Mouse (Mus musculus): Measurements from ENCODE around the gene Zmiz2. TPM values are rescaled to one million over a fixed set of nuclear protein-coding genes. Genes with fewer than 3 reads are reported as not detected.
A peak's percentile ranks its signal among the peaks of the same experiment; 100 is the strongest.

The Zmiz2 gene
- polyA plus RNA-seq, 1 experiment, result 51.5 TPM

DNA sequence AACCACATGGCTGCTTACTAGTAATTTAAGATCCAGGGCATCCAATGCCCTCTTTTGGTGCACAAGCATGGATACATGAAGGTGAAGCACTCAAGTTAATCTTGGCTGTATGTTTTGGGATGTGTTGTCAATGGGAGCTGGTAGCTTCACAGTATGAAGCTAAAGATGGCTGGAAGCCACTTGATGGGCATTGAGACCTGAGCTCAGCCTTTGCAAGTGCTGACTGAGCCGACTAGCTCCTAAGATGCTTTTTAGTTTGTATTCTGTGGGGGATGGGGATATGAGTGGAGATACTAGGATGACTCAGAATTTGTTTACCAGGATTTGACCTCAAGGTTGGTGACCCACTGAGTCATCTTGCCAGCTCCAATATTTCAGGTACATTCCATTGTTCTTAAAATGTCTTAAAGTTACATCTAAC lies 31.4 kb downstream of the Zmiz2 start:
- Histone ChIP-seq H3K36me3 (ENCODE audit: control insufficient read depth, insufficient read depth, low read length, poor library complexity, severe bottlenecking) (peaks cover 52% of the 10 kb centered on the region), H3K4me1 (ENCODE audit: control insufficient read depth, insufficient read depth, low read length) (no peaks in the 10 kb centered on the region), H3K4me3 (ENCODE audit: low read depth, low read length) (no peak overlapping the region), H3K27ac (ENCODE audit: insufficient read depth, low read length) (peak overlapping the region; percentile 21; the same call in 1 of the 2 replicates), H3K9me3 (replicated peaks; ENCODE audit: control insufficient read depth, insufficient read depth, low read length, poor library complexity, severe bottlenecking) (no peaks in the 10 kb centered on the region), H3K27me3 (ENCODE audit: control insufficient read depth, insufficient read depth, low read length, poor library complexity, severe bottlenecking) (no peaks in the 10 kb centered on the region), H3K9ac (ENCODE audit: low read depth, poor library complexity, severe bottlenecking) (no peak overlapping the region)
- TF ChIP-seq EP300 (IDR thresholded peaks at IDR 0.05; ENCODE audit: insufficient read depth, low read depth, low read length) (no peak), CTCF (IDR thresholded peaks at IDR 0.05; ENCODE audit: low read depth, low read length) (no peak)

DNA sequence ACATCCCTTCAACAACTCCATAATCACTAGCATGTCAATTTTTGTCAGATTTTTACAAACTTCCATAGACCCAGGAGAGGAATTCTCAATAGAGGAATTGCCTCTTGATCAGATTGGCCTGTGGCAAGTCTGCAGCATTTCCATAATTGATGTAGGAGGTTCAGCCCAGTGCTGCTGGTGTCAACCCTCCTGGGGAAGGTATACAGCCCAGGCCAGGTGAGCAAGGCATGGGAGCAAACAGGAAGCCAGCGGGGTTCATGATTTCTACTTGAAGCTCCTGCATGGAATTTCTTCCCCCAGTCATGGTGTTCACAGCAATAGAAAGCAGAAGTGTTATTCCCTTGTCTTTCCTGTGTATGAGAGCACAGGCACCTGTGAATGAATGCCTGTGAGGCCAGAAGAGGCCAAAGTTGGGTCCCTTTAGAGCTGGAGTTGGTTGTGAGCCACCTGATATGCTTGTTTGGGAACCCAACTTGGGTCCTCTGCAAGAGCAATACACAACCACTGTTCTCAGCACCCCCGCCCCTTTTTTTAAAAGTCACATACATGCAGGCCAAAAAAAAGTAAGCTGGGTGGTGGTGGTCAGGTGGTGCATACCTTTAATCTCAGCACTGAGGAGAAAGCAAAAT lies 32.0 kb downstream of the Zmiz2 start:
- peak overlapping the region; percentile 46; the same call in 1 of the 2 replicates for H3K27ac ChIP-seq (ENCODE audit: insufficient read depth, low read length)
- H3K4me3 ChIP-seq (ENCODE audit: low read depth, low read length), result no peak overlapping the region
- no peak overlapping the region for H3K9ac ChIP-seq (ENCODE audit: low read depth, poor library complexity, severe bottlenecking)
- TF ChIP-seq EP300 (IDR thresholded peaks at IDR 0.05; ENCODE audit: insufficient read depth, low read depth, low read length) (no peak), CTCF (IDR thresholded peaks at IDR 0.05; ENCODE audit: low read depth, low read length) (no peak), POLR2A (IDR thresholded peaks at IDR 0.05; ENCODE audit: insufficient read depth, low read length) (no peak)
- no peaks in the 10 kb centered on the region for H3K27me3 ChIP-seq (ENCODE audit: control insufficient read depth, insufficient read depth, low read length, poor library complexity, severe bottlenecking)
- no peaks in the 10 kb centered on the region for H3K4me1 ChIP-seq (ENCODE audit: control insufficient read depth, insufficient read depth, low read length)
- no peaks in the 10 kb centered on the region for H3K9me3 ChIP-seq (replicated peaks; ENCODE audit: control insufficient read depth, insufficient read depth, low read length, poor library complexity, severe bottlenecking)
- peaks cover 55% of the 10 kb centered on the region for H3K36me3 ChIP-seq (ENCODE audit: control insufficient read depth, insufficient read depth, low read length, poor library complexity, severe bottlenecking)

DNA sequence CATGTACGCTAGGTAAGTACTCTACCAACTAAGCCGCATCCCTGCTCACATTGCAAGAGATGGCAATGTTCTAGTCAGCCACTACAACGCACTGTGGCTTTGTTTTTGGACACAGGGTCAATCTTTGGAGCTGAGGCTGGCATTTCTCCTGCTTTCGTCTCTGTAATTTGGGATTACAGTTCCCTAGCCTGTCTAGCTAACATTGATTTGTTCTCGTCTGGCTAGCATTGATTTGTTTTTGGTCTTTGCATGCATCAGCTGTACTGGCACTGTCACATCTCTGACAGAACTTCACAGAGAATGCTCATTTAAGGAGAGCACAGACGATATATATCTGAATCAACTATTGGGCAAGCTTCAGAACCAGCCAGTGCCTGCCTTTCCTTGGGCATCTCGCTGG lies 41.3 kb downstream of the Zmiz2 start:
- H3K27me3 ChIP-seq (ENCODE audit: control insufficient read depth, insufficient read depth, low read length, poor library complexity, severe bottlenecking), result no peaks in the 10 kb centered on the region
- peaks cover 71% of the 10 kb centered on the region for H3K36me3 ChIP-seq (ENCODE audit: control insufficient read depth, insufficient read depth, low read length, poor library complexity, severe bottlenecking)
- no peak for TF ChIP-seq EP300 (IDR thresholded peaks at IDR 0.05; ENCODE audit: insufficient read depth, low read depth, low read length)
- no peak for TF ChIP-seq POLR2A (IDR thresholded peaks at IDR 0.05; ENCODE audit: insufficient read depth, low read length)
- no peak for TF ChIP-seq CTCF (IDR thresholded peaks at IDR 0.05; ENCODE audit: low read depth, low read length)

DNA sequence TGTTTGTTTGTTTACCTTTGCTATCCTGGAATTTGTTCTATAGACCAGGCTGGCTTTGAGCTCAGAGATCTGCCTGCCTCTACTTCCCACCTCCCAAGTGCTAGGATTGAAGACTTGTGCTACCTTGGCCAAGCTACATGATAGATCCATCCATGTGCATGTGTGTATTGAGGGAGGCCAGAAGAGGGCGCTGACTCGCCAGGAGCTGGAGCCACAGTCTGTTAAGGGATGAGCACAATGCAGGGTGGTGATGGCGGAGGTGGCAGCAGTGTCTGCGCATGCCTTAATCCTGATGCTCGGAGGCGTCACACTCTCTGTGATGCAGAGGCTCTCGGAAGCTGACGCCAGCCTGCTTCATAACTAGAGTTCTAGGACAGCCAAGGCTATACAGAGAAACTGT lies 47.6 kb downstream of the Zmiz2 start:
- TF ChIP-seq CTCF (IDR thresholded peaks at IDR 0.05; ENCODE audit: low read depth, low read length) (peak; percentile 99), POLR2A (IDR thresholded peaks at IDR 0.05; ENCODE audit: insufficient read depth, low read length) (no peak), EP300 (IDR thresholded peaks at IDR 0.05; ENCODE audit: insufficient read depth, low read depth, low read length) (no peak)
- Histone ChIP-seq H3K36me3 (ENCODE audit: control insufficient read depth, insufficient read depth, low read length, poor library complexity, severe bottlenecking) (peaks cover 47% of the 10 kb centered on the region), H3K27ac (ENCODE audit: insufficient read depth, low read length) (no peak overlapping the region), H3K4me3 (ENCODE audit: low read depth, low read length) (no peak overlapping the region), H3K4me1 (ENCODE audit: control insufficient read depth, insufficient read depth, low read length) (no peaks in the 10 kb centered on the region), H3K27me3 (ENCODE audit: control insufficient read depth, insufficient read depth, low read length, poor library complexity, severe bottlenecking) (no peaks in the 10 kb centered on the region), H3K9me3 (replicated peaks; ENCODE audit: control insufficient read depth, insufficient read depth, low read length, poor library complexity, severe bottlenecking) (no peaks in the 10 kb centered on the region), H3K9ac (ENCODE audit: low read depth, poor library complexity, severe bottlenecking) (no peak overlapping the region)

More for the DNA sequence above, 41.3 kb downstream of the Zmiz2 start:
- H3K4me1 ChIP-seq (ENCODE audit: control insufficient read depth, insufficient read depth, low read length), result no peaks in the 10 kb centered on the region
- no peaks in the 10 kb centered on the region for H3K9me3 ChIP-seq (replicated peaks; ENCODE audit: control insufficient read depth, insufficient read depth, low read length, poor library complexity, severe bottlenecking)
- H3K4me3 ChIP-seq (ENCODE audit: low read depth, low read length), result no peak overlapping the region
- H3K9ac ChIP-seq (ENCODE audit: low read depth, poor library complexity, severe bottlenecking), result no peak overlapping the region
- no peak overlapping the region for H3K27ac ChIP-seq (ENCODE audit: insufficient read depth, low read length)

DNA sequence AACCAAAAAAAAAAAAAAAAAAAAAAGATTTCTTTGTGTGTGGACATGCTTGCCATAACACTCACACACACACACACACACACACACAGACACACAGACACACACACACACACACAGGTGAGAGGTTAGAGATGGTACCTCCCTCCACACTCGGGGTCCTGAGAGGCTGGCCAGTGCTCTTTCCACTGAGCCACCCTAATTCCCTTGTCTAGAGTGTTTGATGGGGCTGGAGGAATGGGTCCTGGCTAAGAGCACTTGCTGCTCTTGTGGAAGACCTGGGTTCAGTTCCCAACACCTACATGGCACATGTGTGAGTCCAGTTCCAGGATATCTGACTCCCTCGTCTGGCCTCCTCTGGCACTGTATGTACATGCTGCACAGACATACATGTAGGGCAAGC lies 48.8 kb downstream of the Zmiz2 start:
- no peaks in the 10 kb centered on the region for H3K9me3 ChIP-seq (replicated peaks; ENCODE audit: control insufficient read depth, insufficient read depth, low read length, poor library complexity, severe bottlenecking)
- H3K27me3 ChIP-seq (ENCODE audit: control insufficient read depth, insufficient read depth, low read length, poor library complexity, severe bottlenecking), result no peaks in the 10 kb centered on the region
- peaks cover 36% of the 10 kb centered on the region for H3K36me3 ChIP-seq (ENCODE audit: control insufficient read depth, insufficient read depth, low read length, poor library complexity, severe bottlenecking)
- H3K4me3 ChIP-seq (ENCODE audit: low read depth, low read length), result no peak overlapping the region
- H3K9ac ChIP-seq (ENCODE audit: low read depth, poor library complexity, severe bottlenecking), result no peak overlapping the region
- no peaks in the 10 kb centered on the region for H3K4me1 ChIP-seq (ENCODE audit: control insufficient read depth, insufficient read depth, low read length)
- TF ChIP-seq POLR2A (IDR thresholded peaks at IDR 0.05; ENCODE audit: insufficient read depth, low read length) (no peak), CTCF (IDR thresholded peaks at IDR 0.05; ENCODE audit: low read depth, low read length) (no peak), EP300 (IDR thresholded peaks at IDR 0.05; ENCODE audit: insufficient read depth, low read depth, low read length) (no peak)
- no peak overlapping the region for H3K27ac ChIP-seq (ENCODE audit: insufficient read depth, low read length)

DNA sequence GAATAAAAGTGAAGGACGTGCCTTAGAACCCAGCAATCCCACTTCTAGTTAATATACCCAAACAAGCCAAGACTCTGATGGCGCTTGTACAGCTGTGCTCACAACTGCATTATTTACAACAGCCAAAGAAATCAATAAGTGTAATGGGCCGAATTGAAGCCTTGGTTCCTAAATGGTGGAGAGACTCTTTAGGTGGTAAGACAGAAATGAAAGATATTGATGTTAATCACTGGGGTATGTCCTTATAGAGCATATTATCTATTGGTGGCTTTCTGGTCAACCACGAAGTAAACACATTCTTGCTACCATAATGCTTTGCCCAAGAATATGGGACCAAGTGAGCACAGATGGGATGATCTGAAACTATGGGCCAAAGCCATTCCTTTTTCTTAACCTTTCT lies 51.3 kb downstream of the Zmiz2 start:
- no peaks in the 10 kb centered on the region for H3K27me3 ChIP-seq (ENCODE audit: control insufficient read depth, insufficient read depth, low read length, poor library complexity, severe bottlenecking)
- TF ChIP-seq CTCF (IDR thresholded peaks at IDR 0.05; ENCODE audit: low read depth, low read length), result no peak
- no peak for TF ChIP-seq POLR2A (IDR thresholded peaks at IDR 0.05; ENCODE audit: insufficient read depth, low read length)
- no peak overlapping the region for H3K9ac ChIP-seq (ENCODE audit: low read depth, poor library complexity, severe bottlenecking)
- peaks cover 15% of the 10 kb centered on the region for H3K36me3 ChIP-seq (ENCODE audit: control insufficient read depth, insufficient read depth, low read length, poor library complexity, severe bottlenecking)
- no peaks in the 10 kb centered on the region for H3K4me1 ChIP-seq (ENCODE audit: control insufficient read depth, insufficient read depth, low read length)
- no peaks in the 10 kb centered on the region for H3K9me3 ChIP-seq (replicated peaks; ENCODE audit: control insufficient read depth, insufficient read depth, low read length, poor library complexity, severe bottlenecking)
- no peak overlapping the region for H3K4me3 ChIP-seq (ENCODE audit: low read depth, low read length)
- no peak overlapping the region for H3K27ac ChIP-seq (ENCODE audit: insufficient read depth, low read length)
